Comparison of ENCODE assay signal across 14 mouse cellular contexts in the genomic region with DNA sequence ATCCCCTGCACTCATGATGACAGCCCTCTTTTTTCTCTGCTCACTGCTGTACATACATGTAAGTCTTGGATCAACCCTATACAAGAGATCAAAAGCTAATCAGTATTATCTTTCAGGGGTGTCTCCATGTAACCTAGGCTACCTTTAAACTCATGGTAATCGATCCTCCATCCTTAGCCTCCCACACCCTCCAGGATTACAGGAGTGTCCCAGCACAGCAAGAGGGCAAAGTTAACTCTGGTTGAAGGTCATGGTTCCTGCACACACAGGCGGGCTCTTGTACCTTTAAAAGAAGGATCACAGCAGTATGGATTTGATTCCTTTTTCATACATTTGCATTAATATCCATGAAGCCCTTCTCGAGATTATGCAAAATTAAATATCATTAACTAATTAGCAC. TPM values are rescaled to one million over a fixed set of nuclear protein-coding genes. Genes with fewer than 3 reads are reported as not detected.
"Had no signal": no experiment of that assay in that cellular context is flagged by ENCODE, and none has a peak within 500 bp of the region (broad histone marks: within the 10 kb centered on the region; RNA-seq: fewer than 3 reads in every experiment).

No protein-coding gene starts in this region.

- H3K4me3 ChIP-seq: layer of hippocampus, adult 2 months; limb, embryonic 12.5 days; liver, embryonic 13.5 days; midbrain, embryonic 13.5 days had no signal

- H3K36me3 ChIP-seq: limb, embryonic 12.5 days; liver, embryonic 13.5 days; midbrain, embryonic 13.5 days had no signal

- H3K27me3 ChIP-seq: limb, embryonic 12.5 days; liver, embryonic 13.5 days; midbrain, embryonic 13.5 days had no signal

- H3K9me3 ChIP-seq: limb, embryonic 12.5 days; liver, embryonic 13.5 days; midbrain, embryonic 13.5 days had no signal

- DNase-seq: kidney, adult 18-20 months; kidney, postnatal 36 days; liver, embryonic 13.5 days; lung, adult 2 months; lung, postnatal 36 days; right cerebral cortex, postnatal 25 days; thymus, postnatal 4 days had no signal

- H3K9ac ChIP-seq: limb, embryonic 12.5 days; liver, embryonic 13.5 days; midbrain, embryonic 13.5 days had no signal

- H3K4me1 ChIP-seq: limb, embryonic 12.5 days; liver, embryonic 13.5 days; midbrain, embryonic 13.5 days had no signal

- H3K27ac ChIP-seq: layer of hippocampus, adult 2 months; limb, embryonic 12.5 days; liver, embryonic 13.5 days; midbrain, embryonic 13.5 days had no signal

- ATAC-seq: inflammation-experienced regulatory T-cells, adult 6 months; lung, postnatal 0 days; midbrain, embryonic 13.5 days had no signal

- H3K4me2 ChIP-seq: limb, embryonic 12.5 days; liver, embryonic 13.5 days; midbrain, embryonic 13.5 days had no signal

RNA-seq across cellular contexts. Expression of a gene that starts 19.9 kb away (rescaled TPM):
- polyA plus RNA-seq: inflammation-experienced regulatory T-cells, adult 6 months; limb, embryonic 12.5 days; liver, embryonic 13.5 days; lung, postnatal 0 days; midbrain, embryonic 13.5 days; neural tube, embryonic 14.5 days; stomach, embryonic 16.5 days had no signal
